Mouse (Mus musculus): Measurements from ENCODE around the gene As3mt. TPM values are rescaled to one million over a fixed set of nuclear protein-coding genes. Genes with fewer than 3 reads are reported as not detected.

The As3mt gene
- polyA plus RNA-seq (2017; shearing (Covaris generic)) = 13.8 TPM

DNA sequence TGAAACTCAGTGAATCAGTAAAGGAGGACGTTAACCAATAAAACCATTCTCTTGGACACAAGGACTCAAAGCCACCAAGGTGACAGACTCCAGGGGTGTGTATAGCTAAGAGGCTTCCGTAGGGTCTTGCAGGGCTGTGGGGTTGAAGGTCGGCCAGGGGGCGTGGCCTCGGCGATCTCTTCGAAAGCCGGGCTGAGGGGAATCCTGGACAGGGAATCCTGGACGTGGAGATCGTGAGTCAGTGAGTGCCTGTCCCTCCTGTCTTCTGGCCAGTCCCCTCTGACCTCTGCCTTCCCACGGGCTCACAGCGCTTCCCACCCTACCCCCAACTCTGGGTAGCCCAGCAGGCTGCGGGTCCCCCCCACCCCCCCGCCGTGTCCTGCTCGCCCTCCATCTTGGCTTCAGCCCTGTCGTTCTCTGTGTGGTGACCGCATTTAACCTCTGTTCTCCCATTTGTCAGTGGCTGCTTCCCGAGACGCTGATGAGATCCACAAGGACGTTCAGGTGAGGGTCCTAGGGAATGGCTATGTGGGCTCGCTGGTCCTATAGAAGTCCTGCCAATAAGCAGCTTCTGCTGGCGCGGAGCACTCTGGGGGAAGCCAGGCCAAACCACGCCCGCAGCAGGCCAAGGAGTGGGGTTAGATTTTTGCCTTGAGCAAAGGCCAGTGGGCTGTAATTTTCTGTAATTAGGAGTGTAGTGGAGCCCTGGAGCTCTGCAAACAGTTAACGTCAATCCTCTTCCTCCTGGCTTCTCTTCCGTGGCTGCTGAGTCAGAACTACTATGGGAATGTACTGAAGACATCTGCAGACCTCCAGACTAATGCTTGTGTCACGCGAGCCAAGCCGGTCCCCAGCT lies at the start of gene As3mt:
As3mt (plus strand) TSS at position 163 of the 856 bp plus-strand sequence.

GRCm38 (mm10) chr19:46672766-46673418 lies 34.4 kb upstream of the As3mt start, which contains the start of gene Cyp17a1:
TSS of gene Cyp17a1 (minus strand) at chr19:46673172.

GRCm38 (mm10) chr19:46689460-46690372 lies 17.5 kb upstream of the As3mt start, which contains the start of gene Borcs7:
TSS of gene Borcs7 (plus strand) at chr19:46689906.

DNA sequence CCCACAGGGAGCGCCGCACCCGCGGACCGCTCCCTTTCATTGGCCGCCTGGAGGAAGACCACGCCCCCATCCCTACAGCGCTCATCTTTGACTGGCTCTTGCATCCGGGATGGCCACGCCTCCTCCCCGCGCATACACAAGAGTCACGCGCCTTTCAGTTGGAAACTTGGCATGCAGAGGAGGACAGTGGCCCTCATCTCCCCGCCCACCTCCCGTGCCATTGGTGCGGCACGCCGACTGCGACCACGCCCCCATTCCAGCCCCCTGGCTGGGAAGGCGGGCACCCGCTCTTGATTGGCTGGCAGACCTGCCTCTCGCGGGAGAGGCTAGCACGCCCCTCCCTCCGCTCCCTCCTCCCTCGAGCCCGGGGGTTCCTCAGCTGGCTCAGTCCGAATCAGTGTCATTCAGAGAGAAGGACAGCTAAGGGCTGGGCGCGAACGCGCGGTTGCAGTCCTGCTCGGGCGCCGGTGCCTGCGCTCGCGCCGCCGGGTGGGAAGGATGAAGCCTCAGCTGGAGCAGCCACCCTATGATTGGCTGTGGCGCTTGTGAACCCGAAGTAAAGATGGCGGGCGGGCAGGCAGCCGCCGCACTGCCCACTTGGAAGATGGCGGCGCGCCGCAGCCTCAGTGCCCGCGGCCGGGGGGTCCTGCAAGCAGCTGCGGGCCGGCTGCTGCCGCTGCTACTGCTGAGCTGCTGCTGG lies 54.1 kb downstream of the As3mt start, which contains the start of gene Cnnm2:
Cnnm2 (plus strand) TSS at position 350 of the 700 bp plus-strand sequence.

Other genes with a start within 250 kb of the As3mt start
- 37.0 TPM for gene Trim8, start 205.8 kb upstream of the As3mt start, polyA plus RNA-seq (2017; shearing (Covaris generic))
- 27.7 TPM for gene Arl3, start 134.3 kb upstream of the As3mt start, polyA plus RNA-seq (2017; shearing (Covaris generic))
- 16.3 TPM for gene Sfxn2, start 134.1 kb upstream of the As3mt start, polyA plus RNA-seq (2017; shearing (Covaris generic))
- 78.1 TPM for gene Wbp1l, start 108.4 kb upstream of the As3mt start, polyA plus RNA-seq (2017; shearing (Covaris generic))
- not detected for gene Cyp17a1, start 34.3 kb upstream of the As3mt start, polyA plus RNA-seq (2017; shearing (Covaris generic))
- 5.1 TPM for gene Borcs7, start 17.6 kb upstream of the As3mt start, polyA plus RNA-seq (2017; shearing (Covaris generic))
- gene Cnnm2, start 54.1 kb downstream of the As3mt start, polyA plus RNA-seq (2017; shearing (Covaris generic)) = 1.9 TPM